Mouse (Mus musculus) midbrain, embryonic 16.5 days (tissue): ENCODE data around the gene Kcnf1. TPM values are rescaled to one million over a fixed set of nuclear protein-coding genes. Genes with fewer than 3 reads are reported as not detected.
"Not testable (repeated sequence)": the region's sequence is repeated elsewhere in the genome, so short reads cannot be mapped to it uniquely, and the experiment has no call there.

Source experiments
- ATAC-seq: fragments of 200-750 bp; cut with Nextera tagmentation; 2 replicates; pipeline ENCODE4 v1.8.0; 2017; ENCODE audit warnings: moderate TSS enrichment
- H3K27ac ChIP-seq: fragments of 300-500 bp; sonication (generic); 2 replicates; pipeline ENCODE4 v1.5.1; 2014; ENCODE audit warnings: mild to moderate bottlenecking, low read length, mixed read lengths
- H3K27me3 ChIP-seq: fragments of 300-500 bp; sonication (generic); 2 replicates; pipeline ENCODE4 v1.6.1; 2014; ENCODE audit warnings: low read depth, low read length, mixed read lengths; ENCODE audit not compliant: control insufficient read depth, insufficient read depth
- H3K36me3 ChIP-seq: fragments of 300-500 bp; sonication (generic); 2 replicates; pipeline ENCODE4 v1.6.1; 2014; ENCODE audit warnings: mild to moderate bottlenecking, low read length, moderate library complexity, mixed read lengths; ENCODE audit not compliant: control insufficient read depth, insufficient read depth
- H3K4me1 ChIP-seq: fragments of 300-500 bp; sonication (generic); 2 replicates; pipeline ENCODE4 v1.6.1; 2014; ENCODE audit warnings: mild to moderate bottlenecking, low read length, mixed read lengths; ENCODE audit not compliant: control insufficient read depth, insufficient read depth
- H3K4me2 ChIP-seq: fragments of 300-500 bp; sonication (generic); 2 replicates; pipeline ENCODE4 v1.6.1; 2014; ENCODE audit warnings: mild to moderate bottlenecking, low read length, mixed read lengths
- H3K4me3 ChIP-seq: fragments of 300-500 bp; sonication (generic); 2 replicates; pipeline ENCODE4 v1.5.1; 2014; ENCODE audit warnings: low read depth, mild to moderate bottlenecking, low read length, moderate library complexity, mixed read lengths
- H3K9ac ChIP-seq: fragments of 300-500 bp; sonication (generic); 2 replicates; pipeline ENCODE4 v1.6.1; 2014; ENCODE audit warnings: low read depth, low read length, mixed read lengths
- H3K9me3 ChIP-seq: fragments of 300-500 bp; sonication (generic); replicated peaks from 2 replicates; pipeline ENCODE4 v1.6.1; 2014; ENCODE audit warnings: mild to moderate bottlenecking, low read length, mixed read lengths; ENCODE audit not compliant: control insufficient read depth, poor library complexity, severe bottlenecking
- WGBS: fragments of 180-500 bp; shearing (Covaris S2); extraction: QIAGEN DNeasy Blood & Tissue Kit; methylation state at CpG from one replicate; pipeline ENCODE4 v1.1.7; 2014; 5-methylcytosine and 5-hydroxymethylcytosine counted together
- polyA plus RNA-seq: library from polyadenylated mRNA; unstranded; fragments of >200 nt; fragmentation: Nextera tagmentation; extraction: Ambion mirVana; gene quantifications from 2 replicates; pipeline ENCODE4 v1.2.1, GENCODE M21; 2015

Gene Kcnf1
- polyA plus RNA-seq, 1 experiment from 2014 or later, result 6.5 TPM

GRCm38 (mm10) chr12:17141791-17142190 lies 34.9 kb downstream of the Kcnf1 start:
- Histone ChIP-seq H3K27me3 (no peaks in the 10 kb centered on the region), H3K4me1 (peaks cover 3% of the 10 kb centered on the region; the same call in 1 of the 2 replicates), H3K36me3 (no peaks in the 10 kb centered on the region), H3K9ac (no peak overlapping the region), H3K4me2 (no peak overlapping the region), H3K27ac (no peak overlapping the region), H3K9me3 (no peaks in the 10 kb centered on the region), H3K4me3 (no peak overlapping the region)
- 24% methylated on average over 2 of the region's 2 CpGs for WGBS
- ATAC-seq, result no peak

- Histone ChIP-seq H3K27me3 (no peaks in the 10 kb centered on the region), H3K36me3 (no peaks in the 10 kb centered on the region), H3K4me1 (peaks cover 3% of the 10 kb centered on the region; the same call in 1 of the 2 replicates), H3K27ac (no peak overlapping the region), H3K4me2 (no peak overlapping the region), H3K9me3 (no peaks in the 10 kb centered on the region), H3K9ac (no peak overlapping the region), H3K4me3 (no peak overlapping the region)
- 89% methylated on average over 3 of the region's 3 CpGs for WGBS
- ATAC-seq, result no peak
These were observed 36.3 kb downstream of the Kcnf1 start for GRCm38 (mm10) chr12:17140436-17140835.

- no peak overlapping the region for H3K9ac ChIP-seq
- H3K27ac ChIP-seq, result no peak overlapping the region
- H3K27me3 ChIP-seq, result no peaks in the 10 kb centered on the region
- no peak overlapping the region for H3K4me2 ChIP-seq
- no peak overlapping the region for H3K4me3 ChIP-seq
- no peaks in the 10 kb centered on the region for H3K4me1 ChIP-seq
- no peak for ATAC-seq
- no peaks in the 10 kb centered on the region for H3K36me3 ChIP-seq
- H3K9me3 ChIP-seq, result no peaks in the 10 kb centered on the region
- WGBS, result 83% methylated on average over 9 of the region's 9 CpGs
These were observed 42.1 kb downstream of the Kcnf1 start for GRCm38 (mm10) chr12:17134546-17135096.

GRCm38 (mm10) chr12:17132243-17132642 lies 44.4 kb downstream of the Kcnf1 start:
- Histone ChIP-seq H3K9ac (no peak overlapping the region), H3K4me2 (no peak overlapping the region), H3K36me3 (no peaks in the 10 kb centered on the region), H3K9me3 (no peaks in the 10 kb centered on the region), H3K4me1 (no peaks in the 10 kb centered on the region), H3K4me3 (no peak overlapping the region), H3K27me3 (no peaks in the 10 kb centered on the region), H3K27ac (no peak overlapping the region)
- WGBS, result 70% methylated on average over 8 of the region's 8 CpGs
- ATAC-seq, result no peak

- Histone ChIP-seq H3K36me3 (no peaks in the 10 kb centered on the region), H3K27ac (no peak overlapping the region), H3K9me3 (no peaks in the 10 kb centered on the region), H3K9ac (no peak overlapping the region), H3K4me2 (no peak overlapping the region), H3K4me1 (no peaks in the 10 kb centered on the region), H3K27me3 (no peaks in the 10 kb centered on the region), H3K4me3 (no peak overlapping the region)
- ATAC-seq, result no peak
- 94% methylated on average over 10 of the region's 10 CpGs for WGBS
These were observed 45.1 kb downstream of the Kcnf1 start for GRCm38 (mm10) chr12:17131563-17131962.

- not testable (repeated sequence) for H3K36me3 ChIP-seq, H3K4me2 ChIP-seq, H3K9me3 ChIP-seq, H3K4me1 ChIP-seq, H3K27ac ChIP-seq, H3K9ac ChIP-seq, H3K27me3 ChIP-seq, H3K4me3 ChIP-seq, ATAC-seq
- WGBS, result 97% methylated on average over 8 of the region's 12 CpGs
These were observed 53.8 kb downstream of the Kcnf1 start for GRCm38 (mm10) chr12:17122881-17123280.

Other genes with a start within 250 kb of the Kcnf1 start
- gene Pqlc3, start 176.5 kb downstream of the Kcnf1 start, polyA plus RNA-seq, result 1.3 and 1.4 TPM in 2 replicates
- gene 2410004P03Rik, start 165.2 kb downstream of the Kcnf1 start, polyA plus RNA-seq, result 5.7 and 10.5 TPM in 2 replicates
- 273 and 301 TPM in 2 replicates for gene Pdia6, start 89.7 kb upstream of the Kcnf1 start, polyA plus RNA-seq
- 0.99 and 1.1 TPM in 2 replicates for gene Atp6v1c2, start 152.5 kb upstream of the Kcnf1 start, polyA plus RNA-seq
- 21.7 and 22.3 TPM in 2 replicates for gene Nol10, start 171.6 kb upstream of the Kcnf1 start, polyA plus RNA-seq